Mouse (Mus musculus): ENCODE data around the gene 4930548H24Rik. TPM values are rescaled to one million over a fixed set of nuclear protein-coding genes. Genes with fewer than 3 reads are reported as not detected.

4930548H24Rik gene
- total RNA-seq, 1 experiment, result 2.4 TPM

GRCm38 (mm10) chr5:31487889-31488288, 2.3 kb downstream of the 4930548H24Rik start:
- no peak for DNase-seq (ENCODE audit: low read depth, low spot score)
- in situ Hi-C loops (cut with MboI; ENCODE audit: low sequenced_read_pairs in 2 of 2, unreplicated experiment in 2 of 2), result no loop called here
- TF ChIP-seq ZNF384 (IDR thresholded peaks at IDR 0.05; ENCODE audit: low read depth, low read length) (no peak), MAFK (IDR thresholded peaks at IDR 0.05; ENCODE audit: insufficient read depth, low read depth, low read length) (no peak), ZC3H11A (IDR thresholded peaks at IDR 0.05; ENCODE audit: borderline replicate concordance, low read depth, low read length) (no peak), CHD2 (IDR thresholded peaks at IDR 0.05; ENCODE audit: low read depth, low read length) (no peak), HCFC1 (IDR thresholded peaks at IDR 0.05; ENCODE audit: borderline replicate concordance, insufficient read depth, low read length) (no peak)
- Histone ChIP-seq H3K4me3 (ENCODE audit: insufficient read depth in 1 of 2, low read depth in 1 of 2, low read length in 2 of 2, poor library complexity in 1 of 2, severe bottlenecking in 1 of 2) (peak overlapping the region; percentile 84 to 91), H3K9ac (ENCODE audit: insufficient read depth, low read depth, low read length, poor library complexity, severe bottlenecking) (peak overlapping the region; percentile 78; the same call in 1 of the 2 replicates), H3K36me3 (ENCODE audit: control insufficient read depth, insufficient read depth, low read length, poor library complexity, severe bottlenecking) (peaks cover 21% of the 10 kb centered on the region), H3K27ac (ENCODE audit: insufficient read depth, low read depth, low read length, poor library complexity, severe bottlenecking) (0 out of 2 replicates have a peak overlapping the region, but pooled peaks have one; percentile 71), H3K4me1 (ENCODE audit: control insufficient read depth in 2 of 2, insufficient read depth in 2 of 2, low read length in 2 of 2, poor library complexity in 1 of 2) (peaks cover 0 to 5% of the 10 kb centered on the region in 2 experiments; a peak in 2 of 4 replicates), H3K9me3 (ENCODE audit: control insufficient read depth, insufficient read depth, low read depth, low read length) (no peaks in the 10 kb centered on the region)

GRCm38 (mm10) chr5:31489116-31489769, 3.7 kb downstream of the 4930548H24Rik start:
- no peaks in the 10 kb centered on the region for H3K9me3 ChIP-seq (ENCODE audit: control insufficient read depth, insufficient read depth, low read depth, low read length)
- peak overlapping the region; percentile 88 for H3K27ac ChIP-seq (ENCODE audit: insufficient read depth, low read depth, low read length, poor library complexity, severe bottlenecking)
- peak overlapping the region; percentile 84 to 91 for H3K4me3 ChIP-seq (ENCODE audit: insufficient read depth in 1 of 2, low read depth in 1 of 2, low read length in 2 of 2, poor library complexity in 1 of 2, severe bottlenecking in 1 of 2)
- peak overlapping the region; percentile 78; the same call in 1 of the 2 replicates for H3K9ac ChIP-seq (ENCODE audit: insufficient read depth, low read depth, low read length, poor library complexity, severe bottlenecking)
- peak; percentile 60 for DNase-seq (ENCODE audit: low read depth, low spot score)
- H3K36me3 ChIP-seq (ENCODE audit: control insufficient read depth, insufficient read depth, low read length, poor library complexity, severe bottlenecking), result peaks cover 21% of the 10 kb centered on the region
- peaks cover 0 to 5% of the 10 kb centered on the region in 2 experiments; a peak in 2 of 4 replicates for H3K4me1 ChIP-seq (ENCODE audit: control insufficient read depth in 2 of 2, insufficient read depth in 2 of 2, low read length in 2 of 2, poor library complexity in 1 of 2)
- TF ChIP-seq ZC3H11A (IDR thresholded peaks at IDR 0.05; ENCODE audit: borderline replicate concordance, low read depth, low read length), result no peak
- TF ChIP-seq MAFK (IDR thresholded peaks at IDR 0.05; ENCODE audit: insufficient read depth, low read depth, low read length), result peak; percentile 95
- no peak for TF ChIP-seq ZNF384 (IDR thresholded peaks at IDR 0.05; ENCODE audit: low read depth, low read length)
- no peak for TF ChIP-seq HCFC1 (IDR thresholded peaks at IDR 0.05; ENCODE audit: borderline replicate concordance, insufficient read depth, low read length)
- in situ Hi-C loops (cut with MboI; ENCODE audit: low sequenced_read_pairs in 2 of 2, unreplicated experiment in 2 of 2), result no loop called here

GRCm38 (mm10) chr5:31492031-31492430, 6.5 kb downstream of the 4930548H24Rik start:
- DNase-seq (ENCODE audit: low read depth, low spot score), result no peak
- H3K27ac ChIP-seq (ENCODE audit: insufficient read depth, low read depth, low read length, poor library complexity, severe bottlenecking), result no peak overlapping the region
- no peaks in the 10 kb centered on the region for H3K9me3 ChIP-seq (ENCODE audit: control insufficient read depth, insufficient read depth, low read depth, low read length)
- no peak overlapping the region for H3K9ac ChIP-seq (ENCODE audit: insufficient read depth, low read depth, low read length, poor library complexity, severe bottlenecking)
- TF ChIP-seq MAFK (IDR thresholded peaks at IDR 0.05; ENCODE audit: insufficient read depth, low read depth, low read length), result no peak
- no peak for TF ChIP-seq HCFC1 (IDR thresholded peaks at IDR 0.05; ENCODE audit: borderline replicate concordance, insufficient read depth, low read length)
- TF ChIP-seq ZNF384 (IDR thresholded peaks at IDR 0.05; ENCODE audit: low read depth, low read length), result no peak
- no peak for TF ChIP-seq CHD2 (IDR thresholded peaks at IDR 0.05; ENCODE audit: low read depth, low read length)
- no peak for TF ChIP-seq ZC3H11A (IDR thresholded peaks at IDR 0.05; ENCODE audit: borderline replicate concordance, low read depth, low read length)
- in situ Hi-C loops (cut with MboI; ENCODE audit: low sequenced_read_pairs in 2 of 2, unreplicated experiment in 2 of 2), result no loop called here
- no peak overlapping the region for H3K4me3 ChIP-seq (ENCODE audit: insufficient read depth in 1 of 2, low read depth in 1 of 2, low read length in 2 of 2, poor library complexity in 1 of 2, severe bottlenecking in 1 of 2)
- peaks cover 10% of the 10 kb centered on the region for H3K36me3 ChIP-seq (ENCODE audit: control insufficient read depth, insufficient read depth, low read length, poor library complexity, severe bottlenecking)
- peaks cover 4 to 7% of the 10 kb centered on the region in 2 experiments for H3K4me1 ChIP-seq (ENCODE audit: control insufficient read depth in 2 of 2, insufficient read depth in 2 of 2, low read length in 2 of 2, poor library complexity in 1 of 2)

GRCm38 (mm10) chr5:31494513-31495297, 9.2 kb downstream of the 4930548H24Rik start, which contains the start of gene Gpn1:
TSS of gene Gpn1 (plus strand) at chr5:31494741.
- H3K4me3 ChIP-seq (ENCODE audit: insufficient read depth in 1 of 2, low read depth in 1 of 2, low read length in 2 of 2, poor library complexity in 1 of 2, severe bottlenecking in 1 of 2), result peak within 1 kb of the TSS; percentile 78 to 99
- no peak within 1 kb of the TSS for H3K27ac ChIP-seq (ENCODE audit: insufficient read depth, low read depth, low read length, poor library complexity, severe bottlenecking)
- TF ChIP-seq CHD2 (IDR thresholded peaks at IDR 0.05; ENCODE audit: low read depth, low read length) (peak; percentile 56; the same call in 1 of the 2 replicates), HCFC1 (IDR thresholded peaks at IDR 0.05; ENCODE audit: borderline replicate concordance, insufficient read depth, low read length) (0 out of 2 replicates have a peak, but pooled peaks have one; percentile 54), ZNF384 (IDR thresholded peaks at IDR 0.05; ENCODE audit: low read depth, low read length) (no peak), ZC3H11A (IDR thresholded peaks at IDR 0.05; ENCODE audit: borderline replicate concordance, low read depth, low read length) (no peak), MAFK (IDR thresholded peaks at IDR 0.05; ENCODE audit: insufficient read depth, low read depth, low read length) (no peak)
- peaks cover 4% of the 10 kb centered on the region in 2 experiments; a peak in 3 of 4 replicates for H3K4me1 ChIP-seq (ENCODE audit: control insufficient read depth in 2 of 2, insufficient read depth in 2 of 2, low read length in 2 of 2, poor library complexity in 1 of 2)
- H3K9ac ChIP-seq (ENCODE audit: insufficient read depth, low read depth, low read length, poor library complexity, severe bottlenecking), result peak within 1 kb of the TSS; percentile 79
- no peaks in the 10 kb centered on the region for H3K9me3 ChIP-seq (ENCODE audit: control insufficient read depth, insufficient read depth, low read depth, low read length)
- peaks cover 17% of the 10 kb centered on the region for H3K36me3 ChIP-seq (ENCODE audit: control insufficient read depth, insufficient read depth, low read length, poor library complexity, severe bottlenecking)
- peak; percentile 86 for DNase-seq (ENCODE audit: low read depth, low spot score)
- in situ Hi-C loops (cut with MboI; ENCODE audit: low sequenced_read_pairs in 2 of 2, unreplicated experiment in 2 of 2), result no loop called here
